Mouse (Mus musculus) spleen, adult 2 months (tissue): ENCODE measurements around the gene Wdr5b.

Source experiments
- CTCF ChIP-seq: fragments of 200-500 bp; IDR thresholded peaks from 2 replicates; pipeline ENCODE4 v1.5.1; 2011; ENCODE audit warnings: mild to moderate bottlenecking, inconsistent platforms; ENCODE audit not compliant: insufficient read depth, insufficient read length, insufficient replicate concordance; ENCODE audit errors: extremely low read depth
- POLR2A ChIP-seq: fragments of 200-500 bp; IDR thresholded peaks from 2 replicates; pipeline ENCODE4 v1.6.1; 2011; ENCODE audit warnings: low read depth, low read length, inconsistent platforms

DNA sequence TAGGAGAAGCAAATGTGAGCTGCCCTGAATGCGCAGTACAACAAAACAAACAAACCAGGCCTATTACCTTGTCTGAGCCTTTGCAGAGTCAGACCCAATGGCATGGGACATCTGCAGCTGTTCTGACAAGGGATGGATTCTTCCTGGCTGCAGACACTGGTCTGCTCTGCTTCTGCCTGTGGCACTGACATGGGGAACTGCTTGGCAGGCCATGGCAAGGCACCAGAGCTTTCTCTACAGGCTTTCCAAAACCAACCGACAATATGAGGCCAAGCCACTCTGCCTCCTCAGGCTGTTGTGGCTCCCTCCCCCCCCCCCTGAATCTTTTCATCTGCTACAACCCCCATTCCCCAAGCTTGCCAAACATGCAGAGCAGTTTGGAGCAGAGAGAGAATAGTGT, 22.3 kb downstream of the Wdr5b start:
- TF ChIP-seq CTCF (no peak), POLR2A (no peak)
